ENCODE assay signal across 9 mouse cellular contexts in the genomic region with DNA sequence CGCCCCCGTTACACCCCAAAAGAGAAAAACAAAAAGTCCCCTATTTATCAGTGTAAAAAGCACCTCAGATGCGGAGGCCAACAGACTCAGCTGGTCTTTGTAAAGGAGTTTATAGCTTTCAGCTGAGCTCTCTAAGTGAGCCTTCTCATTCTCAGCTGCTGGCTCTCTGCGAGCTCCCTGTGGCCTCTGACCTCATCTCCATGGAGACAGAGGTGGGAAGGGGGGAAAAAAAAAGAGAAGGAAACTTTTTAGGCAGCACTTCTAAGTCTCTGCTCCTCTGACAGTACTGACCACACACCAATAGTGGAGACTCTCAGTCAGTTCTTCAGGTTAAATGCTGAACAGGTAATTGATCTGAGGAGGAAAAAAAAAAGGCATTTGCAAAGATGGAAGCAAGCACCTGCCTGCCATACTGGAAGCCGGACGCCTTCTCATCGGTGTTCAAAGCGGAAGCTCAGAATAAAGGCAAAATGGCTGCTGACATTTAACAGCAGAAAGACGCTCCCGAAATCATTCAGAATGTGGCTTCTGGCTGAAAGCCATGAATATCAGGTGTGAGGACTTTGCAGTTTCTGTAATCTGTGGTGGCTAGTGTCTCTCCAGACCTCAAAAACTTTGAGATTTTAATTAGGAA. TPM values are rescaled to one million over a fixed set of nuclear protein-coding genes. Genes with fewer than 3 reads are reported as not detected.
DNase-seq lines count a peak whose midpoint lies in the region; ATAC-seq lines count a peak whose summit lies in the region.
"Had no signal": no experiment of that assay in that cellular context is flagged by ENCODE, and none has a peak within 500 bp of the region (broad histone marks: within the 10 kb centered on the region; RNA-seq: fewer than 3 reads in every experiment).

No protein-coding gene starts in this region.

- peak; percentile 69; the same call in 1 of the 2 replicates for ATAC-seq in embryonic facial prominence, embryonic 12.5 days (ENCODE audit: insufficient number of reproducible peaks, insufficient read depth, low FRiP score, low TSS enrichment)

- peak; percentile 12 to 16 for DNase-seq in left cerebral cortex, postnatal 25 days (ENCODE audit: low spot score in 2 of 2)
- no peak for DNase-seq in left cerebral cortex, adult 18-20 months (ENCODE audit: low spot score in 2 of 2)
- DNase-seq in hindlimb bud, embryonic 11.5 days (ENCODE audit: extremely low spot score, low read depth, low spot score): peak; percentile 78
- peak; percentile 59 for DNase-seq in neural tube, embryonic 10.5 days (ENCODE audit: extremely low spot score, low spot score)
- no peak for DNase-seq in adrenal gland, postnatal 4 days (ENCODE audit: low spot score in 2 of 2)
- no peak for DNase-seq in frontal cortex, postnatal 25 days (ENCODE audit: low spot score in 2 of 2)
- DNase-seq in spleen, adult 18-20 months: no peak

- no peak overlapping the region for H3K4me3 ChIP-seq in embryonic facial prominence, embryonic 12.5 days

- WGBS in embryonic facial prominence, embryonic 12.5 days: 18% methylated on average over 10 of the region's 10 CpGs

- intact Hi-C loops in left cerebral cortex, postnatal 25 days (cut with DNase I): loop anchor here (2.0 kb wide), 1 partner anchor 759 kb away; no protein-coding TSS in a partner anchor

- H3K36me3 ChIP-seq in embryonic facial prominence, embryonic 12.5 days: no peaks in the 10 kb centered on the region

- peak overlapping the region; percentile 24; the same call in 1 of the 2 replicates for H3K4me2 ChIP-seq in embryonic facial prominence, embryonic 12.5 days (replicated peaks)

- peaks cover 9% of the 10 kb centered on the region; the same call in 1 of the 2 replicates for H3K4me1 ChIP-seq in embryonic facial prominence, embryonic 12.5 days

- H3K27ac ChIP-seq in embryonic facial prominence, embryonic 12.5 days: no peak overlapping the region
- H3K27ac ChIP-seq: macrophage had no signal

- no peaks in the 10 kb centered on the region for H3K27me3 ChIP-seq in embryonic facial prominence, embryonic 12.5 days

- no peaks in the 10 kb centered on the region for H3K9me3 ChIP-seq in embryonic facial prominence, embryonic 12.5 days

- H3K9ac ChIP-seq in embryonic facial prominence, embryonic 12.5 days: no peak overlapping the region

RNA-seq across cellular contexts. Expression of a gene that starts 45.4 kb away (rescaled TPM):
- total RNA-seq in left cerebral cortex, postnatal 25 days (2021): 100 to 1,000 TPM; 144 to 146 TPM
- total RNA-seq in left cerebral cortex, adult 18-20 months (2021): 100 to 1,000 TPM; 120 to 129 TPM
- polyA plus RNA-seq in embryonic facial prominence, embryonic 12.5 days (2016; fragmentation: Nextera tagmentation; extraction: Ambion mirVana): 36.1 and 36.5 TPM in 2 replicates
- 100 to 1,000 TPM; 122 to 130 TPM for total RNA-seq in adrenal gland, postnatal 4 days (2021)

Comparison
In these comparisons a context has a peak if more than half of its experiments do, and no peak if none do; other contexts are left out.
1. DNase-seq: peak in left cerebral cortex, postnatal 25 days (2 of 2), hindlimb bud, embryonic 11.5 days (single experiment) and neural tube, embryonic 10.5 days (single experiment); none in left cerebral cortex, adult 18-20 months (0 of 2), adrenal gland, postnatal 4 days (0 of 2), frontal cortex, postnatal 25 days (0 of 2) and spleen, adult 18-20 months (0 of 2).